Mouse (Mus musculus) ES-E14 (cell line): ENCODE measurements around the gene Mrpl17.

Experiments
- HCFC1 ChIP-seq: IDR thresholded peaks from 2 replicates; pipeline ENCODE4 v1.6.1; 2012; ENCODE audit warnings: low read length, inconsistent platforms, borderline replicate concordance; ENCODE audit not compliant: insufficient read depth
- MAFK ChIP-seq: IDR thresholded peaks from 2 replicates; pipeline ENCODE4 v1.6.1; 2014; ENCODE audit warnings: mild to moderate bottlenecking, low read depth, low read length, inconsistent platforms; ENCODE audit not compliant: insufficient read depth
- ZC3H11A ChIP-seq: IDR thresholded peaks from 2 replicates; pipeline ENCODE4 v1.6.1; 2012; ENCODE audit warnings: low read depth, mild to moderate bottlenecking, inconsistent platforms, low read length, borderline replicate concordance
- ZNF384 ChIP-seq: IDR thresholded peaks from 2 replicates; pipeline ENCODE4 v1.6.1; 2012; ENCODE audit warnings: low read depth, low read length, inconsistent platforms

DNA sequence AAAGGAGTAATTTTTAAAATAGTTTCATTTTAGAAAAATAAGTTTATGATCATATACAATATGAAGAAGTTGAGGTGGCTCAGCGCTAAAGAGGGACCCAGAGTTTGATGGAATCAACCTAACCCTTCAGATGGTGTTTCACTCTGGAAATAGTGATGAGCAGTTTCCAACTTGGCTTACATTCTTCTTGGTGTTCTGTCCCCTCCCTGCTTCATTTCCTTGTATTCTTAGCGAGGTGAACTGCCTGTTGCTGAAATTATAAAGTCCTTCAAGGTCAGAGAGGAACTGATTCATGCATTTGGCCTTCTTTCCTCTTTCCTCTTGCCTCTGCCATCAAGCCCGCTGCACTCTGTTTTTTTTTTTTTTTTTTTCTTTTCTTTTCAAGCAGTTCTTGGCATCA is 1.7 kb upstream of the Mrpl17 start:
- no peak for TF ChIP-seq ZC3H11A
- no peak for TF ChIP-seq HCFC1
- TF ChIP-seq MAFK: no peak
- TF ChIP-seq ZNF384: no peak
